Mouse (Mus musculus): ENCODE results near the gene Tsga10.
"Not testable (repeated sequence)": the region's sequence is repeated elsewhere in the genome, so short reads cannot be mapped to it uniquely, and the experiment has no call there.

Gene Tsga10

GRCm38 (mm10) chr1:37864511-37865400 is 1.5 kb downstream of the Tsga10 start:
- DNase-seq (ENCODE audit: low read depth, low spot score) = peak; percentile 97

- no peak for DNase-seq (ENCODE audit: low read depth, low spot score)
Measured at GRCm38 (mm10) chr1:37850696-37851095, 15.5 kb downstream of the Tsga10 start.

GRCm38 (mm10) chr1:37846878-37847277 is 19.4 kb downstream of the Tsga10 start:
- no peak for DNase-seq (ENCODE audit: low read depth, low spot score)

GRCm38 (mm10) chr1:37831681-37832080 is 34.5 kb downstream of the Tsga10 start:
- DNase-seq (ENCODE audit: low read depth, low spot score) = no peak

- DNase-seq (ENCODE audit: low read depth, low spot score) = not testable (repeated sequence)
Measured at GRCm38 (mm10) chr1:37802291-37802690, 63.9 kb downstream of the Tsga10 start.

- no peak for DNase-seq (ENCODE audit: low read depth, low spot score)
Measured at GRCm38 (mm10) chr1:37800298-37800697, 65.9 kb downstream of the Tsga10 start.

- DNase-seq (ENCODE audit: low read depth, low spot score) = no peak
Measured at GRCm38 (mm10) chr1:37799505-37799904, 66.7 kb downstream of the Tsga10 start.

- DNase-seq (ENCODE audit: low read depth, low spot score) = no peak
Measured at GRCm38 (mm10) chr1:37759407-37759806, 106.8 kb downstream of the Tsga10 start.

- DNase-seq (ENCODE audit: low read depth, low spot score) = no peak
Measured at GRCm38 (mm10) chr1:37744650-37745259, 121.5 kb downstream of the Tsga10 start.

GRCm38 (mm10) chr1:37742602-37743270 is 123.5 kb downstream of the Tsga10 start:
- no peak for DNase-seq (ENCODE audit: low read depth, low spot score)

GRCm38 (mm10) chr1:37742126-37742525 is 124.1 kb downstream of the Tsga10 start:
- DNase-seq (ENCODE audit: low read depth, low spot score) = no peak

GRCm38 (mm10) chr1:37740161-37740802 is 125.9 kb downstream of the Tsga10 start:
- no peak for DNase-seq (ENCODE audit: low read depth, low spot score)

- no peak for DNase-seq (ENCODE audit: low read depth, low spot score)
Measured at GRCm38 (mm10) chr1:37738895-37739294, 127.3 kb downstream of the Tsga10 start.

GRCm38 (mm10) chr1:37737045-37737444 is 129.2 kb downstream of the Tsga10 start:
- DNase-seq (ENCODE audit: low read depth, low spot score) = no peak

- no peak for DNase-seq (ENCODE audit: low read depth, low spot score)
Measured at GRCm38 (mm10) chr1:37735932-37736331, 130.3 kb downstream of the Tsga10 start.

GRCm38 (mm10) chr1:37734841-37735240 is 131.4 kb downstream of the Tsga10 start:
- no peak for DNase-seq (ENCODE audit: low read depth, low spot score)

- no peak for DNase-seq (ENCODE audit: low read depth, low spot score)
Measured at GRCm38 (mm10) chr1:37729353-37729752, 136.9 kb downstream of the Tsga10 start.

GRCm38 (mm10) chr1:37728053-37728452 is 138.2 kb downstream of the Tsga10 start:
- no peak for DNase-seq (ENCODE audit: low read depth, low spot score)

GRCm38 (mm10) chr1:37727186-37727585 is 139.0 kb downstream of the Tsga10 start:
- DNase-seq (ENCODE audit: low read depth, low spot score) = no peak

GRCm38 (mm10) chr1:37726426-37726825 is 139.8 kb downstream of the Tsga10 start:
- no peak for DNase-seq (ENCODE audit: low read depth, low spot score)

- no peak for DNase-seq (ENCODE audit: low read depth, low spot score)
Measured at GRCm38 (mm10) chr1:37725880-37726279, 140.3 kb downstream of the Tsga10 start.

- DNase-seq (ENCODE audit: low read depth, low spot score) = no peak
Measured at GRCm38 (mm10) chr1:37721092-37721491, 145.1 kb downstream of the Tsga10 start.
